Mouse (Mus musculus) cerebellum, adult 2 months (tissue): ENCODE measurements around the gene H2afy.

Source experiments
- CTCF ChIP-seq: fragments of 200-500 bp; IDR thresholded peaks from 2 replicates; pipeline ENCODE4 v1.5.1; 2011; ENCODE audit warnings: low read depth, mild to moderate bottlenecking, control low read depth, low read length, moderate library complexity, borderline replicate concordance; ENCODE audit not compliant: insufficient read depth
- POLR2A ChIP-seq: fragments of 200-500 bp; IDR thresholded peaks from 2 replicates; pipeline ENCODE4 v1.6.1; 2011; ENCODE audit warnings: low read length, control low read depth, borderline replicate concordance; ENCODE audit not compliant: insufficient read depth

GRCm38 (mm10) chr13:56165561-56165960, 29.4 kb upstream of the H2afy start:
- TF ChIP-seq POLR2A, result no peak
- no peak for TF ChIP-seq CTCF
